Mouse (Mus musculus) heart, postnatal 0 days (tissue): ENCODE data around the gene Gpr39. TPM values are rescaled to one million over a fixed set of nuclear protein-coding genes. Genes with fewer than 3 reads are reported as not detected.

ENCODE experiments used
- ATAC-seq: fragments of 200-750 bp; cut with Nextera tagmentation; 2 replicates; pipeline ENCODE4 v1.8.0; 2017; ENCODE audit warnings: low read depth, moderate number of reproducible peaks, moderate library complexity; ENCODE audit not compliant: insufficient read depth
- DNase-seq: peaks from one replicate; pipeline ENCODE4 v3.0.0-alpha.2; 2016; ENCODE audit warnings: low spot score
- H3K27ac ChIP-seq: fragments of 300-500 bp; sonication (generic); 2 replicates; pipeline ENCODE4 v1.5.1; 2014; ENCODE audit warnings: low read depth, mild to moderate bottlenecking
- H3K27me3 ChIP-seq: fragments of 300-500 bp; sonication (generic); 2 replicates; pipeline ENCODE4 v1.6.1; 2014; ENCODE audit warnings: low read length, mixed read lengths; ENCODE audit not compliant: control insufficient read depth, insufficient read depth
- H3K36me3 ChIP-seq: fragments of 300-500 bp; sonication (generic); replicated peaks from 2 replicates; pipeline ENCODE4 v1.6.1; 2014; ENCODE audit warnings: low read length, mixed read lengths; ENCODE audit not compliant: control insufficient read depth, insufficient read depth
- H3K4me1 ChIP-seq: fragments of 300-500 bp; sonication (generic); 2 replicates; pipeline ENCODE4 v1.6.1; 2014; ENCODE audit warnings: antibody characterized with exemption; ENCODE audit not compliant: control insufficient read depth, insufficient read depth
- H3K4me2 ChIP-seq: fragments of 300-500 bp; sonication (generic); 2 replicates; pipeline ENCODE4 v1.6.1; 2014; ENCODE audit warnings: low read depth, mild to moderate bottlenecking, low read length, moderate library complexity
- H3K4me3 ChIP-seq: fragments of 300-500 bp; sonication (generic); 2 replicates; pipeline ENCODE4 v1.5.1; 2014; ENCODE audit warnings: low read depth, low read length
- H3K9ac ChIP-seq: fragments of 300-500 bp; sonication (generic); replicated peaks from 2 replicates; pipeline ENCODE4 v1.6.1; 2014; ENCODE audit warnings: low read depth, low read length, mixed read lengths
- H3K9me3 ChIP-seq: fragments of 300-500 bp; sonication (generic); replicated peaks from 2 replicates; pipeline ENCODE4 v1.6.1; 2016; ENCODE audit warnings: low read length; ENCODE audit not compliant: control insufficient read depth
- CTCF ChIP-seq: IDR thresholded peaks from 2 replicates; pipeline ENCODE4 v1.5.1; 2016; ENCODE audit warnings: antibody characterized with exemption, control low read depth, low read depth
- EP300 ChIP-seq: IDR thresholded peaks from 2 replicates; pipeline ENCODE4 v1.6.1; 2016; ENCODE audit warnings: antibody characterized with exemption, low read depth
- WGBS: fragments of 180-500 bp; shearing (Covaris S2); extraction: QIAGEN DNeasy Blood & Tissue Kit; methylation state at CpG from one replicate; pipeline ENCODE4 v1.1.7; 2014; 5-methylcytosine and 5-hydroxymethylcytosine counted together
- polyA plus RNA-seq: library from polyadenylated mRNA; unstranded; fragments of >200 nt; fragmentation: Nextera tagmentation; extraction: Ambion mirVana; gene quantifications from 2 replicates; pipeline ENCODE4 v1.2.1, GENCODE M21; 2015
- total RNA-seq: library from RNA; depleted of rRNA; stranded (reverse); fragments of >200 nt; gene quantifications from 2 replicates; pipeline ENCODE4 v1.2.3, GENCODE M21; 2014; ENCODE audit warnings: low replicate concordance

Gene Gpr39
- total and polyA plus RNA-seq, 2 experiments from 2014 or later = 0.27 to 1.1 TPM

- DNase-seq (no peak), ATAC-seq (no peak)
- Histone ChIP-seq H3K9ac (no peak overlapping the region), H3K4me2 (no peak overlapping the region), H3K27ac (no peak overlapping the region), H3K4me1 (no peaks in the 10 kb centered on the region), H3K9me3 (no peaks in the 10 kb centered on the region), H3K36me3 (no peaks in the 10 kb centered on the region), H3K4me3 (no peak overlapping the region), H3K27me3 (no peaks in the 10 kb centered on the region)
- WGBS = 69% methylated on average over 13 of the region's 13 CpGs
- TF ChIP-seq EP300 = no peak
- TF ChIP-seq CTCF = no peak
Observed at GRCm38 (mm10) chr1:125839746-125840392, 163.1 kb downstream of the Gpr39 start.

GRCm38 (mm10) chr1:125854646-125855045 is 177.9 kb downstream of the Gpr39 start:
- DNase-seq (no peak), ATAC-seq (no peak)
- no peak overlapping the region for H3K4me3 ChIP-seq
- H3K27ac ChIP-seq = no peak overlapping the region
- no peak overlapping the region for H3K4me2 ChIP-seq
- H3K27me3 ChIP-seq = no peaks in the 10 kb centered on the region
- TF ChIP-seq EP300 = no peak
- no peak for TF ChIP-seq CTCF
- H3K9ac ChIP-seq = no peak overlapping the region
- no peaks in the 10 kb centered on the region for H3K36me3 ChIP-seq
- H3K4me1 ChIP-seq = no peaks in the 10 kb centered on the region
- no peaks in the 10 kb centered on the region for H3K9me3 ChIP-seq
- WGBS = 31% methylated on average over 5 of the region's 5 CpGs

DNA sequence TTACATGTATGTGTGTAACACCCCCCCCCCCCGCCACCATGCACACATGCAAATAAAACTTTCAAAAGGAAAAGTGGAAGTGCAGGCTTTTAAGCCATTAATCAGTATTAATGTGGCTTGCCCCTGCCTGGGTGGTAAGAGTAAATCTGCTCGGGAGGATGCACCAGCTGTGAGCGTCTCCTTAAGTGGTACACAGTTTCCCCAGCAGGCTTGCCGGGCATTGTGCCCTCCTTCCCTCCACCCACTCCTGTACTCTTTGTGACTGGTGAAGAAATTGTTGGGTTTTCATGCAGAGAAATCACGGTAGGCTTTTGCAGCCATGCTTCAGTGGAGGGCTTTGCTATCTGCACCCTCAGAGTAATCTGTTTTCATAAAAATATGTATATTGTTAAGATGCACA is 181.8 kb downstream of the Gpr39 start:
- Histone ChIP-seq H3K27ac (no peak overlapping the region), H3K9ac (no peak overlapping the region), H3K9me3 (no peaks in the 10 kb centered on the region), H3K36me3 (no peaks in the 10 kb centered on the region), H3K4me3 (no peak overlapping the region), H3K4me2 (no peak overlapping the region), H3K27me3 (no peaks in the 10 kb centered on the region), H3K4me1 (no peaks in the 10 kb centered on the region)
- DNase-seq (no peak), ATAC-seq (no peak)
- 76% methylated on average over 5 of the region's 5 CpGs for WGBS
- TF ChIP-seq EP300 = no peak
- no peak for TF ChIP-seq CTCF

DNA sequence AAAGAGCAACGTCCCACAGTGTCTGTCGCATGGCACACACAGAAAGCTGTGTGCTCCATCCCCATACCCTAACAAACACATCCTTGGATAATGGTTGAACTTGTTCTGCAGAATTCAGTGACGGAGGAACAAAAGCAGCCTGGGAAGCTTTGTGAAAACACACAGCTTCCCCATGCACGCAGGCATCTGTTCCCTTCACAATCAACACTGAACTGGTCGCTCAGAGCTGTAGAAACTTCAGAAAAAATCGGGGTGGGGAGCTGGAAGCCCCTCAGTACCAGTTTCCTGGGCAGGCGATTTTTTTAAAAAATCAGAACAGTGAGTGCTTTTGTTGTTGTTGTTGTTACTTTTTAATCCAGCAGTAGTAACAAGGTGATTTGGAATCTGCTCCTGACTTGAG is 193.3 kb downstream of the Gpr39 start:
- ATAC-seq = no peak
- no peaks in the 10 kb centered on the region for H3K36me3 ChIP-seq
- no peak for DNase-seq
- no peaks in the 10 kb centered on the region for H3K27me3 ChIP-seq
- no peaks in the 10 kb centered on the region for H3K4me1 ChIP-seq
- no peak overlapping the region for H3K4me3 ChIP-seq
- 49% methylated on average over 7 of the region's 7 CpGs for WGBS
- TF ChIP-seq EP300 (no peak), CTCF (no peak)
- H3K9me3 ChIP-seq = no peaks in the 10 kb centered on the region
- no peak overlapping the region for H3K9ac ChIP-seq
- no peak overlapping the region for H3K4me2 ChIP-seq
- H3K27ac ChIP-seq = no peak overlapping the region

- TF ChIP-seq CTCF (no peak), EP300 (no peak)
- Histone ChIP-seq H3K4me3 (no peak overlapping the region), H3K9me3 (no peaks in the 10 kb centered on the region), H3K36me3 (no peaks in the 10 kb centered on the region), H3K27me3 (no peaks in the 10 kb centered on the region), H3K9ac (no peak overlapping the region), H3K27ac (no peak overlapping the region), H3K4me2 (no peak overlapping the region), H3K4me1 (no peaks in the 10 kb centered on the region)
- 87% methylated on average over 9 of the region's 9 CpGs for WGBS
- DNase-seq (no peak), ATAC-seq (no peak)
Observed at GRCm38 (mm10) chr1:125893158-125893557, 216.4 kb downstream of the Gpr39 start.

- WGBS = 11% methylated on average over 14 of the region's 14 CpGs
- Histone ChIP-seq H3K9me3 (no peaks in the 10 kb centered on the region), H3K36me3 (no peaks in the 10 kb centered on the region), H3K4me1 (peaks cover 4% of the 10 kb centered on the region; the same call in 1 of the 2 replicates), H3K27me3 (peaks cover 46% of the 10 kb centered on the region), H3K4me2 (peak overlapping the region; percentile 84; the same call in 1 of the 2 replicates), H3K4me3 (peak overlapping the region; percentile 48; the same call in 1 of the 2 replicates), H3K9ac (no peak overlapping the region), H3K27ac (no peak overlapping the region)
- ATAC-seq = no peak
- TF ChIP-seq EP300 (no peak), CTCF (peak; percentile 41)
- DNase-seq = peak; percentile 11
Observed at GRCm38 (mm10) chr1:125910211-125910870, 233.5 kb downstream of the Gpr39 start.
